Mouse (Mus musculus): ENCODE measurements around the gene Syne4. TPM values are rescaled to one million over a fixed set of nuclear protein-coding genes. Genes with fewer than 3 reads are reported as not detected.

Syne4 gene
- total RNA-seq, 1 experiment: 14.5 TPM

DNA sequence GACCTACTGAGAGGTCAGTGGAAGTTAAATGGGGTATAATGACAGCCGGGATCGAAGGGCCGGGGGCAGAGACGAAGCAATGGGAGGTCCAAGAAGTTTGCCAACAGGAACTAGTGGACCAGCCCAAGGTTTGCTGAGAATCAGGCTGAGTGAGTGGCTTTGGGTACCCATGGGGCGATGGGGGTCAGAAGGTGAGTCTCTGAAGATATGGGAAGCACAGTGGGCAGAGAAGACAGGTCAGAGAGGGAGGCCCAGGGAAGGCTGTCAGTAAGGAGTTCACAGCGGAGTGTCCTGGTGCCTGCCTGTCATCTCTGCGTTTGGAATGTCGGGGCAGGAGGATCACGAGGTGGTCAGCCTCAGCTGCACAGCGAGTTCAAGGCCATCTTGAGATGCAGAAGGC, 13.8 kb downstream of the Syne4 start:
- H3K4me3 ChIP-seq (ENCODE audit: insufficient read depth in 1 of 2, low read depth in 1 of 2, low read length in 2 of 2, poor library complexity in 1 of 2, severe bottlenecking in 1 of 2): no peak overlapping the region
- in situ Hi-C loops (cut with MboI; ENCODE audit: low sequenced_read_pairs in 2 of 2, unreplicated experiment in 2 of 2): no loop called here
- no peaks in the 10 kb centered on the region for H3K36me3 ChIP-seq (ENCODE audit: control insufficient read depth, insufficient read depth, low read length, poor library complexity, severe bottlenecking)
- no peak for TF ChIP-seq ZNF384 (IDR thresholded peaks at IDR 0.05; ENCODE audit: low read depth, low read length)
- TF ChIP-seq CHD2 (IDR thresholded peaks at IDR 0.05; ENCODE audit: low read depth, low read length): no peak
- TF ChIP-seq HCFC1 (IDR thresholded peaks at IDR 0.05; ENCODE audit: borderline replicate concordance, insufficient read depth, low read length): no peak
- no peak for TF ChIP-seq ZC3H11A (IDR thresholded peaks at IDR 0.05; ENCODE audit: borderline replicate concordance, low read depth, low read length)
- TF ChIP-seq MAFK (IDR thresholded peaks at IDR 0.05; ENCODE audit: insufficient read depth, low read depth, low read length): no peak
- no peak for DNase-seq (ENCODE audit: low read depth, low spot score)
- peaks cover 0 to 5% of the 10 kb centered on the region in 2 experiments; a peak in 1 of 4 replicates for H3K4me1 ChIP-seq (ENCODE audit: control insufficient read depth in 2 of 2, insufficient read depth in 2 of 2, low read length in 2 of 2, poor library complexity in 1 of 2)
- H3K9ac ChIP-seq (ENCODE audit: insufficient read depth, low read depth, low read length, poor library complexity, severe bottlenecking): no peak overlapping the region
- no peaks in the 10 kb centered on the region for H3K9me3 ChIP-seq (ENCODE audit: control insufficient read depth, insufficient read depth, low read depth, low read length)
- no peak overlapping the region for H3K27ac ChIP-seq (ENCODE audit: insufficient read depth, low read depth, low read length, poor library complexity, severe bottlenecking)

DNA sequence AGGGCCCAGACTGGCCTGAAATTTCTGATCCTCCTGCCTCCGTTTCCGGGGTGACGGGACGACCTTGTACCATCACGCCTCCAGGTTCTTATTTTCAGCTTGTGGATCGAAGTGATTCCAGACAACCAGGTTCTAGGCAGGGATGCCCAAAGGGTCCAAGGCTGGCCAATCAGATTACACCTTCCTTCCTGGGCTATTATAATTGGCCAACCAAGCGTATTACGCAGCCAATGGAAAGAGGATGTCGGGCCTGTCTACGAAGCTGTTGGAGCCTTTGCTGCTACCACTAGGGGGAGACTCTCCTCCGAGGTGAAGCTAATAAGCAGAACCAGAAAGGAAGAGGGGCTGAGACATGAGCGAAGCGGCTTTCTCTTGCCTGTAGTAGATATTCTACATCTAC, 17.3 kb downstream of the Syne4 start:
- peak; percentile 95 for DNase-seq (ENCODE audit: low read depth, low spot score)
- peak overlapping the region in 1 of 2 experiments; percentile 37; a peak in 2 of 4 replicates for H3K4me3 ChIP-seq (ENCODE audit: insufficient read depth in 1 of 2, low read depth in 1 of 2, low read length in 2 of 2, poor library complexity in 1 of 2, severe bottlenecking in 1 of 2)
- H3K27ac ChIP-seq (ENCODE audit: insufficient read depth, low read depth, low read length, poor library complexity, severe bottlenecking): no peak overlapping the region
- no peaks in the 10 kb centered on the region for H3K9me3 ChIP-seq (ENCODE audit: control insufficient read depth, insufficient read depth, low read depth, low read length)
- peaks cover 0 to 5% of the 10 kb centered on the region in 2 experiments; a peak in 1 of 4 replicates for H3K4me1 ChIP-seq (ENCODE audit: control insufficient read depth in 2 of 2, insufficient read depth in 2 of 2, low read length in 2 of 2, poor library complexity in 1 of 2)
- no peaks in the 10 kb centered on the region for H3K36me3 ChIP-seq (ENCODE audit: control insufficient read depth, insufficient read depth, low read length, poor library complexity, severe bottlenecking)
- in situ Hi-C loops (cut with MboI; ENCODE audit: low sequenced_read_pairs in 2 of 2, unreplicated experiment in 2 of 2): no loop called here
- TF ChIP-seq ZC3H11A (IDR thresholded peaks at IDR 0.05; ENCODE audit: borderline replicate concordance, low read depth, low read length) (peak; percentile 42; the same call in 1 of the 2 replicates), CHD2 (IDR thresholded peaks at IDR 0.05; ENCODE audit: low read depth, low read length) (peak; percentile 80), HCFC1 (IDR thresholded peaks at IDR 0.05; ENCODE audit: borderline replicate concordance, insufficient read depth, low read length) (no peak), ZNF384 (IDR thresholded peaks at IDR 0.05; ENCODE audit: low read depth, low read length) (no peak)
- no peak overlapping the region for H3K9ac ChIP-seq (ENCODE audit: insufficient read depth, low read depth, low read length, poor library complexity, severe bottlenecking)

DNA sequence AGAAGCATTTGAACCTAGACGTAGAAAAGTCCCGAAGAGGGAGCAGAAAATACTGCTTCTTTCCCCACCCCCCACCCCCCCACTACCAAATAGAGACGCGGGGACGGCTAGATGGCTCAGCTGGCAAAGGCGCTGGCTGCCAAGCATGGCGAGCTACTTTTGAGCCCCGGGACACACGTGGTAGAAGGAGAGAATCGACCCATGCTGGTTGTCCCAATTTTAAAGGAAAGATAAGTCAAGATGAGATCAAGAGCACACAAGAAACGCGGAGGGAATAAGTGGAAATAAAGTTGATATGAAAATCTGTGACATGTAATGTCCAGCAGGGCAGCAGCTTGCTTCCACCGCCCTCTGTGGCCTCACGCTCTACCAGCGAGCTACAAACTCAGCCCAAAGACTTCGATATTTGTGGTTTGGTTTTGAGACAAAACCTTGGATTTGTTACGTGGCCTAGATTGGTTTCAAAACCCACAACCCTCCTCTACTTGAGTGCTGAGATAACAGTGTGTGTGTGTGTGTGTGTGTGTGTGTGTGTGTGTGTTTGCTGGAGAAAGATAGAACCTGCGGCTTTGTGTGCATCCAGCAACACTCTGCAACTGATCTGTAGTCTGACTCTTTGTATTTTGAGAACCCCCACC, 18.1 kb downstream of the Syne4 start:
- Histone ChIP-seq H3K4me3 (ENCODE audit: insufficient read depth in 1 of 2, low read depth in 1 of 2, low read length in 2 of 2, poor library complexity in 1 of 2, severe bottlenecking in 1 of 2) (no peak overlapping the region), H3K4me1 (ENCODE audit: control insufficient read depth in 2 of 2, insufficient read depth in 2 of 2, low read length in 2 of 2, poor library complexity in 1 of 2) (peaks cover 0 to 5% of the 10 kb centered on the region in 2 experiments; a peak in 1 of 4 replicates), H3K9ac (ENCODE audit: insufficient read depth, low read depth, low read length, poor library complexity, severe bottlenecking) (no peak overlapping the region), H3K36me3 (ENCODE audit: control insufficient read depth, insufficient read depth, low read length, poor library complexity, severe bottlenecking) (no peaks in the 10 kb centered on the region), H3K27ac (ENCODE audit: insufficient read depth, low read depth, low read length, poor library complexity, severe bottlenecking) (no peak overlapping the region), H3K9me3 (ENCODE audit: control insufficient read depth, insufficient read depth, low read depth, low read length) (no peaks in the 10 kb centered on the region)
- TF ChIP-seq ZC3H11A (IDR thresholded peaks at IDR 0.05; ENCODE audit: borderline replicate concordance, low read depth, low read length) (no peak), CHD2 (IDR thresholded peaks at IDR 0.05; ENCODE audit: low read depth, low read length) (no peak), HCFC1 (IDR thresholded peaks at IDR 0.05; ENCODE audit: borderline replicate concordance, insufficient read depth, low read length) (no peak), MAFK (IDR thresholded peaks at IDR 0.05; ENCODE audit: insufficient read depth, low read depth, low read length) (no peak), ZNF384 (IDR thresholded peaks at IDR 0.05; ENCODE audit: low read depth, low read length) (no peak)
- no peak for DNase-seq (ENCODE audit: low read depth, low spot score)
- in situ Hi-C loops (cut with MboI; ENCODE audit: low sequenced_read_pairs in 2 of 2, unreplicated experiment in 2 of 2): no loop called here

DNA sequence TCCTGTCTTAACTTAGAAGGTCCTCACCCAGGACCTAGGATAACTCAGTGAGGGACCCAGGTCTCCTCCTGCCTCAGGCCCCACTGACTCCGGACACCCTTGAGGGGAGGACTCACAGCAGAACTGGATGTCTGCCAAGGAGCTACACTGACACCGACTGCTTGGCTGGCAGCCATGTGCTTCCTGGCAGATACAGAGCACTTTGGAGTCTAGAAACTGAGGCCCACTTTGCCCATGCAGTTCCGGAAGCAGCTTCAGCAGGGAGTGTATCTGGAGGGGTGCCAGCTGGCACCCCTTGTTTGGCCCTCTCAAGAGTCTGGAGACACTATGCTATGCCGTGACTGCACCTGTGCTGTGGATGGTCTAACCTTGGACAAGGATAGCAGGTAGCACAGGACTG, 18.8 kb downstream of the Syne4 start:
- no peak overlapping the region for H3K27ac ChIP-seq (ENCODE audit: insufficient read depth, low read depth, low read length, poor library complexity, severe bottlenecking)

More for the DNA sequence above, 18.8 kb downstream of the Syne4 start:
- H3K9me3 ChIP-seq (ENCODE audit: control insufficient read depth, insufficient read depth, low read depth, low read length): no peaks in the 10 kb centered on the region
- DNase-seq (ENCODE audit: low read depth, low spot score): no peak
- no peaks in the 10 kb centered on the region for H3K36me3 ChIP-seq (ENCODE audit: control insufficient read depth, insufficient read depth, low read length, poor library complexity, severe bottlenecking)
- H3K4me3 ChIP-seq (ENCODE audit: insufficient read depth in 1 of 2, low read depth in 1 of 2, low read length in 2 of 2, poor library complexity in 1 of 2, severe bottlenecking in 1 of 2): no peak overlapping the region
- TF ChIP-seq HCFC1 (IDR thresholded peaks at IDR 0.05; ENCODE audit: borderline replicate concordance, insufficient read depth, low read length) (no peak), MAFK (IDR thresholded peaks at IDR 0.05; ENCODE audit: insufficient read depth, low read depth, low read length) (no peak), ZC3H11A (IDR thresholded peaks at IDR 0.05; ENCODE audit: borderline replicate concordance, low read depth, low read length) (no peak), CHD2 (IDR thresholded peaks at IDR 0.05; ENCODE audit: low read depth, low read length) (no peak), ZNF384 (IDR thresholded peaks at IDR 0.05; ENCODE audit: low read depth, low read length) (no peak)
- in situ Hi-C loops (cut with MboI; ENCODE audit: low sequenced_read_pairs in 2 of 2, unreplicated experiment in 2 of 2): no loop called here
- H3K9ac ChIP-seq (ENCODE audit: insufficient read depth, low read depth, low read length, poor library complexity, severe bottlenecking): no peak overlapping the region
- H3K4me1 ChIP-seq (ENCODE audit: control insufficient read depth in 2 of 2, insufficient read depth in 2 of 2, low read length in 2 of 2, poor library complexity in 1 of 2): peaks cover 0 to 3% of the 10 kb centered on the region in 2 experiments; a peak in 1 of 4 replicates

Data from ES-E14 (cell line).